Mouse (Mus musculus) CD4-positive, CD25-positive, alpha-beta regulatory T cell, adult 2 months (primary cell): ENCODE data around the gene Abhd5.
"Not testable (repeated sequence)": the region's sequence is repeated elsewhere in the genome, so short reads cannot be mapped to it uniquely, and the experiment has no call there.

Experiments used
- DNase-seq: peaks from one replicate; pipeline ENCODE4 v3.0.0-alpha.2; 2012; ENCODE audit warnings: low read depth, low spot score

Gene Abhd5

GRCm38 (mm10) chr9:122351303-122352024 is at the start of gene Abhd5:
Gene Abhd5, plus strand, starts transcription at chr9:122351608.
- DNase-seq: peak; percentile 97

- no peak for DNase-seq
Observed at GRCm38 (mm10) chr9:122305302-122305701, 46.1 kb upstream of the Abhd5 start.

DNA sequence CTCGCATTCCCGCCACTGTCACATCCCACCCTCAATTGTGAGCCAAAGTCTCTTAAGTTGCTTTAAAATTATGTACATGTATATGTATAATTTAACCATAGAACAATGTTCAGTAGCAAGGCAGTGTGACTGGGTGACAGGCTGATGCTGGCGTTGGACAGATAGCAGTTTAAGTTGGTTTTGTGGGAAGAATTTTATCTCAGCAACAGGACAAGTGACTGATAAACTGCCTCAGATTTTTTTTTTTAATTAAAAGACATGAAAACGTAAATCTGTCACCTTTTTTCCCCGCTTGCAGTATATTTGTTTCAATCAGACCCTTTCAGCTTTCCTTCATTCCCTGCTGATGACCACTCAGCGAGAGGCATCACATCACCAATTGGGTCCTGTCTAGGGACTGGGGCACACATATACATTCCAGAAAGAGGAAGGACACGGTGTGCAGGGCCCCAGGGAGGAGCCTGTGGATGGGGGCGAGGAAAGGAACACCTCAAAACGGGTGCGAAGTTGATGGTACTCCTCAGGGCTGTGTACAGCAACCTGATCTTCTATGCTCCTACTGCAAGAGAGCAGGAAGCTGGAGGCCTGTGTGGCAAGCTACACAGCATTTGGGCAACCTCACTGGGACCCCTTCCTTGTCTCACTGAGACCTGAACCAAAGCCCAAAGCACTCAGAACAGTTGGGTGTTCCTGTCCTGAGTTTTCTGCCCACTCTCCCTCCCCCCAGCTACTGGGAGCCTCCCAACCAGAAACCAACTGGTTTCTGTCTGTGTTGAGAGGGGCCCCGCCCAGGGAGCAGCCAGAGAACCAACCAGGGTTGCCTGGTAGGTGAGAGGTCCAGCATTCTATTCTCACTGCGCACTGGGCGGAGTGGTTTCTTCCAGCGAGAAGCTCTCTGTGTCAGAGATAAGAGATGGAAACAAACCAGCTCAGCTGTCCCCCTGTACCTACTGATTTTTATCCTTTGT is 42.1 kb upstream of the Abhd5 start:
- DNase-seq: no peak

DNA sequence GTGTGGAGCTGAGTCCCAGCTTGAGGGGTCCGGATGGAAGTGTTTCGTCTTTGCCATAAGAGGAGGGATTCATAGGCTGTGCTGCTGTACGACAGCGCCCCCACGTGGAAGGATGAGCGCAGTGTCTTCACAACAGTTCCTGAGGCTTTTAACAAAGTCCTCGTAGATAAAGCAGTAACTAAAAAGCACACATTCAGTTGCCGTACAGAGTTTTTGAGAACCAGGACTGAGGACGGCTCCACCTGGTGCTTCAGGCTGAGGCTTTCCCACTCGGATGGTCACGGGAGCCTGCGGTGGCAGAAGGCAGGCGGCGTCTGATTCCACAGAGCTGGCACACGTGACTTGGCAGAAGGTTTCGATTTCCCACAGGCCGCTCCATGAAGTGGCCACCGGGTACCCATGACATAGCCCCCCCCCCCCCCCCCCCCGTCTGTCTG is 40.8 kb upstream of the Abhd5 start:
- DNase-seq: peak; percentile 91

DNA sequence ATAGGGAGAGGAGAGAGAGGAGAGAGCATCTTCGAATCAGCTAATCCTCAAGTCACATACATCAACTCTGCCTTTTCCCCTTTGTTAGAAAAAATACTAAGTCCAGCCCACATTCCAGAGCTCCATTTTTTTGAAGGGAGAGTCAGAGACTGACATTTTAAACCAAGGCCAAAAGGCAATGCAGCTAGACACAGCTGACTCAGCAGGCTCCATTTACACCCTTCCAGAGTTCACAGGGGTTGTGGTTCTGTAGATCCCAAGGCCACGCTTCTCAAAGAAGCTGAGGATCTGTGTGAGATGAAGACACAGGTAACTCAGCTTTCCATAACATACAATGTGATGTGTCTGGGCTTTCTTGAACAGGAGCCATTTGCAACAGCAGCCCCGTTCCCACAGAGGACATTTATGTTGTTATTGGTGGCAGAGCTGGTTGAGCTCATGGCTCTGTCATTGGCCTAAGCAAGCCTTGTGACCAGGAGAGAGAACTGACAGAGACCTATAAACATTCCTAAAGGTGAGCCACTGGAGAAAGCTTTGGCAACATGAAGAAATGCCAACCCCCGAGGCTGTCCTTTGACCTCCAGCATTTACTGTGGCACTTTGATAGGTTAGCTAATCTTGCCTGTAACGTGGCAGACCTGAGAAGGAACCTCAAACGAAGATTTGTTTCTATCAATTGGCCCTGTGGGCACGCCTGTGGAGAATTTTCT is 40.2 kb upstream of the Abhd5 start:
- DNase-seq: peak; percentile 5

DNA sequence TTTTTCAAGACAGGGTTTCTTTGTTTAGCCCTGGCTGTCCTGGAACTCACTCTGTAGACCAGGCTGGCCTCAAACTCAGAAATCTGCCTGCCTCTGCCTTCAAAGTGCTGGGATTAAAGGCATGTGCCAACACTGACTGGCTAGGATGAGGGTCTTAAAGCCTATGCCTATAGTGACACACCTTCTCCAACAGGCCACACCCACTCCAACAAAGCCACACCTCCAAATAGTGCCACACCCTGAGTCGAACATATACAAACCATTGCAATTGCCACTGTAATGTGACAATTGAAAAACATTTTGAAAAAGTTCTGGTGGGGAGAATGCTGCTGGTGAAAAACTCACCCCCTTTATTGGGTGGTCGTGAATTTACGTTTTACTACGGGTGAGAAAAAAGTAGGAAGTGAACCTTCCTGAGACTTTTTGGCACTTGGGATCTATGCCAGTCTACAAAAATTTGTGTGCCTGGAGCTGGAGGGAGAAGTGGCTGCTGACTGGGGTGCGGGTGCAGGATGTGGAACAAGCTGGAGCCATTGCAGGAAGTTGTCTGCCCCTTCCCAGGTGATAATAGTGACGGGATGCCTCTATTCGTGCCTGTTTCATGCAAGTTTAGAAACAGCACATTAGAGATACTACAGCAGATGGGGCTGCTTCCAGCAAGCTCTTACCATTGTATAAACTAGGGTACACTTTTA is 39.0 kb upstream of the Abhd5 start:
- no peak for DNase-seq

- DNase-seq: not testable (repeated sequence)
Observed at GRCm38 (mm10) chr9:122313128-122313527, 38.3 kb upstream of the Abhd5 start.

GRCm38 (mm10) chr9:122314386-122314785 is 37.0 kb upstream of the Abhd5 start:
- DNase-seq: no peak

DNA sequence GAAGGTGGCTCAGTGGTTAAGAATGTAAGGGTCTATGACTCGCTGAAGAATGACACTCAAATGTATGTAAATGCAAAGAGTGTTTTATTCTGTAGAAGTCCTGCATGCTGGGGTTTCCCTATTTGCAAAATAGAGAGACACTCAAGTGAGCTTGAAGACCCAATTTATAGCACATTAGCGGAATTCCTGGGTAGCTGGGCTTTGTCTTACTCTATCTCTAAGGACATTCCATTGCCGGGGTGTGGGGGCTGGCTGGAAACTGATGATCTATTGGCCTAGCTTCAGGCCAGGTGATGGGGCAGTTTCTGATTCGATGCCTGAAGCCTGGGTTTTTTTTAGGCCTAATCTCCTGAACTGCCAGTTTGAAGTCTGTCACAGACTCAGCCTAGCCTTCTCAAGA is 36.5 kb upstream of the Abhd5 start:
- no peak for DNase-seq

DNA sequence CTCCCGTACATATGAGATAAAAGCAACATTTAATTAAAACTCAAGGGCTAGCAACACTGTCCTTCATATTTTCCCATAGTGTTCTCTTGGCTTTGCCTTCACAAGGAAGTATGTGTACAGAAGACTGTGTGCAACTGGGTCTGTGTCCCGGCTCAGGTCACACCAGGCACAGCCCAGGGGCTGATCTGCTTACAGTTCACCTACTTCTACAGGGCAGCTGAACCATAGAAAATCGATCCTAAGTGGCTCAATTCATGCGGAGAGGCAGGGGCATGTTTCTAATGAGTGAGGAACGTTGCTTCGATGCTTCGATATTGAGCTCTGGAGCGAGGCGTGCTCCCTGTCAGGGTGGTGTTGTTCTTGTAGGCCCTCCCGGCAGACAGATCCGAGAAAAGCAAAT is 35.9 kb upstream of the Abhd5 start:
- no peak for DNase-seq

DNA sequence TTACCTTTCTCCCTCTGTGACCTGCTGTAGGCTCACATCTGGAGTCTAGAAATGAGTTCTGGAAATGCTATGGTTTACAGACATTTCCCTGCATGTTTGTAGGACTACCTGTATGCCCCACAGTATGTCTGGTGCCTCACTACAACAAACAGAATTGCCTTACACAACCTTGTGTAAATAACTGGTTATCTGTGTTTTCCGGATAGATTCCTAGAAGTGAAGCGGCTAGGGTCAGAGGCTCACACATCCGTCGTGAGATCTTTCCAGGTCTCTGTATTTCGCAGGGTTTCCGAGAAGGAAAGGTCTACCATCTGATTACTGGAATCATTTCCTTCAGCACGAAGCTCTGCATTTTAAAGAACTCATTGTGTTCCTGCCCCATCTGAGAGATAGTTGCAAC is 34.8 kb upstream of the Abhd5 start:
- DNase-seq: no peak

DNA sequence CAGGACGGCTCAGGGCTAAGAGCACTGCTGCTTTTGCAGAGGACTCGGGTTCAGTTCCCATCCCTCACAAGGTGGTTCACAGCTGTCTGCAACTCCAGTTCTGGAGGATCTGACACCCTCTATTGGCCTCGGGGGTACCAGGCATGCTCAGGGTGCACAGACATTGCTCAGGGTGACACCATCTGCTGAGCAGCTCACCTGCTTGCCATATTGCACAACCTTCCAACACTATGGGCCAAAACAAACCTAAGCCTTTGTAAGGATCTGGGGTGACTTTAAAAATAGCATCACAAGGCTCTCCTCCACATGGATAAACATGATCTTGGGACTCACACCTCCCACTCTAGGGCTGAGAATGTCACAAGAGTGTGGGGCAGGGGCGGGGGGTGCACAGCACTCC is 30.8 kb upstream of the Abhd5 start:
- DNase-seq: no peak

GRCm38 (mm10) chr9:122322356-122322755 is 29.1 kb upstream of the Abhd5 start:
- no peak for DNase-seq

- no peak for DNase-seq
Observed at GRCm38 (mm10) chr9:122325996-122326395, 25.4 kb upstream of the Abhd5 start.

GRCm38 (mm10) chr9:122328199-122328598 is 23.2 kb upstream of the Abhd5 start:
- no peak for DNase-seq

- DNase-seq: no peak
Observed at GRCm38 (mm10) chr9:122336677-122337076, 14.7 kb upstream of the Abhd5 start.

DNA sequence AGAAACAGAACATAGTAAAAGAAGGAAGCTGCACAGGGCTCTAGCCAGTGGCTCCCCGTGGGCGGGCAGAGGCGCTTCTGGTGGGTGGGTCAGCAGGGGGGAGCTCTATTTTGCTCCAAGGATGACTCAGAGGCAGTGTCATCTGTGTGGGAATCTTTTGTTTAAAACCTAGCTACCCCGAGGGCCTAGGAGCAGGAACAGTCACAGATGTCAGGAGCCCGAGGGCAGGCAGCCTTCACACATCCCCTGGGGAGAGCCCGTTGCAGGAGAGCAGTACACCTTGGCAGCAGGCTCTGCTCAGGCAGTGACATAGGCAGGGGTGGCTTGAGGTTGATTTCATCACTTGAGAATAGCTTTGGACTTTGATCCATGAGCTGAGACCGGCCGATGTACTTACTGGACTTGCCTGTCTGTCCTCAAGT is 13.9 kb upstream of the Abhd5 start:
- no peak for DNase-seq

GRCm38 (mm10) chr9:122339972-122340371 is 11.4 kb upstream of the Abhd5 start:
- DNase-seq: no peak

- DNase-seq: no peak
Observed at GRCm38 (mm10) chr9:122343399-122343798, 8.0 kb upstream of the Abhd5 start.

- no peak for DNase-seq
Observed at GRCm38 (mm10) chr9:122344560-122344959, 6.8 kb upstream of the Abhd5 start.

GRCm38 (mm10) chr9:122345291-122345690 is 6.1 kb upstream of the Abhd5 start:
- DNase-seq: no peak
